ENCODE assay signal across 13 mouse cellular contexts in genomic region chr14:79594069-79594468, GRCm38 (mm10).
"Had no signal": no experiment of that assay in that cellular context is flagged by ENCODE, and none has a peak within 500 bp of the region (broad histone marks: within the 10 kb centered on the region; RNA-seq: fewer than 3 reads in every experiment).

No protein-coding gene starts in this region.

- H3K27ac ChIP-seq: kidney, embryonic 15.5 days; left cerebral cortex, adult 2 months; liver, embryonic 13.5 days; macrophage; midbrain, embryonic 12.5 days; midbrain, embryonic 15.5 days; neural tube, embryonic 13.5 days had no signal

- DNase-seq: kidney, postnatal 10 days; kidney, postnatal 36 days; layer of hippocampus, postnatal 36 days; liver, embryonic 13.5 days; lung, adult 2 months; thymus, adult 18-20 months; thymus, postnatal 36 days had no signal

- H3K4me2 ChIP-seq: kidney, embryonic 15.5 days; liver, embryonic 13.5 days; midbrain, embryonic 12.5 days; midbrain, embryonic 15.5 days; neural tube, embryonic 13.5 days had no signal

- H3K4me3 ChIP-seq: kidney, embryonic 15.5 days; left cerebral cortex, adult 2 months; liver, embryonic 13.5 days; midbrain, embryonic 12.5 days; midbrain, embryonic 15.5 days; neural tube, embryonic 13.5 days had no signal

- H3K27me3 ChIP-seq: kidney, embryonic 15.5 days; liver, embryonic 13.5 days; midbrain, embryonic 12.5 days; midbrain, embryonic 15.5 days; neural tube, embryonic 13.5 days had no signal

- ATAC-seq: midbrain, embryonic 15.5 days had no signal

- H3K9me3 ChIP-seq: kidney, embryonic 15.5 days; liver, embryonic 13.5 days; midbrain, embryonic 12.5 days; midbrain, embryonic 15.5 days; neural tube, embryonic 13.5 days had no signal

- H3K9ac ChIP-seq: kidney, embryonic 15.5 days; liver, embryonic 13.5 days; midbrain, embryonic 12.5 days; midbrain, embryonic 15.5 days; neural tube, embryonic 13.5 days had no signal
